Mouse (Mus musculus): Measurements from ENCODE around the gene Mpig6b.

- peak; percentile 8; the same call in 1 of the 2 replicates for TF ChIP-seq CTCF (IDR thresholded peaks at IDR 0.05)
- no peak for TF ChIP-seq POLR2A (IDR thresholded peaks at IDR 0.05; ENCODE audit: insufficient read depth, low read depth, low read length)
- no peak for TF ChIP-seq EP300 (IDR thresholded peaks at IDR 0.05; ENCODE audit: insufficient read depth, low read depth, low read length)
Measured at GRCm38 (mm10) chr17:35079778-35080177, 13.8 kb upstream of the Mpig6b start.

Data from heart, adult 2 months (tissue).